Comparison of ENCODE assay signal across 8 mouse cellular contexts in genomic region chr8:12395071-12396031, GRCm38 (mm10). TPM values are rescaled to one million over a fixed set of nuclear protein-coding genes. Genes with fewer than 3 reads are reported as not detected.
DNase-seq lines count a peak whose midpoint lies in the region; ATAC-seq lines count a peak whose summit lies in the region.

Gene Sox1, plus strand, starts transcription at chr8:12395295.

- H3K9ac ChIP-seq in neural tube, embryonic 11.5 days (ENCODE audit: low read length), result peak within 1 kb of the TSS; percentile 84

- peak within 1 kb of the TSS; percentile 83 for H3K27ac ChIP-seq in neural tube, embryonic 11.5 days (ENCODE audit: low read depth, low read length)

- H3K4me2 ChIP-seq in neural tube, embryonic 11.5 days (ENCODE audit: low read depth), result peak within 1 kb of the TSS; percentile 67

- H3K36me3 ChIP-seq in neural tube, embryonic 11.5 days (ENCODE audit: control insufficient read depth, insufficient read depth, low read length), result no peaks in the 10 kb centered on the region

- peaks cover 84% of the 10 kb centered on the region for H3K27me3 ChIP-seq in neural tube, embryonic 11.5 days (ENCODE audit: control insufficient read depth, insufficient read depth, low read length)

- peaks cover 12% of the 10 kb centered on the region for H3K4me1 ChIP-seq in neural tube, embryonic 11.5 days (ENCODE audit: control insufficient read depth, insufficient read depth, low read length)

- peak; percentile 54 for DNase-seq in kidney, postnatal 10 days
- no peak for DNase-seq in kidney, adult 11 months
- DNase-seq in cerebellum, postnatal 14 days, result peak; percentile 48 to 50
- DNase-seq in frontal cortex, postnatal 36 days (ENCODE audit: low spot score in 2 of 2), result peak; percentile 65 to 69
- peak in 1 of 2 experiments; percentile 75 for DNase-seq in left cerebral cortex, adult 8-10 months (ENCODE audit: low spot score in 2 of 2)
- peak; percentile 93 for DNase-seq in neural tube, embryonic 11.5 days (ENCODE audit: low spot score)
- no peak for DNase-seq in ovary, adult 18-20 months (ENCODE audit: low spot score)

- WGBS in neural tube, embryonic 11.5 days, result under 1% methylated on average over 74 of the region's 89 CpGs

- H3K9me3 ChIP-seq in neural tube, embryonic 11.5 days (ENCODE audit: control insufficient read depth, low read length), result no peaks in the 10 kb centered on the region

- ATAC-seq in neural tube, embryonic 11.5 days (ENCODE audit: insufficient read depth, low FRiP score, low TSS enrichment), result peak; percentile 84
- no peak for ATAC-seq in CD4-positive, CD25-positive, alpha-beta regulatory T cell, adult 4 months

- peak within 1 kb of the TSS; percentile 67 for H3K4me3 ChIP-seq in neural tube, embryonic 11.5 days (ENCODE audit: low read depth, low read length)

RNA-seq across cellular contexts. Expression of gene Sox1, which starts in this region (rescaled TPM):
- total RNA-seq in left cerebral cortex, adult 8-10 months (2022), result 10 to 100 TPM; 10.9 to 14.2 (median 13.0) TPM
- polyA plus RNA-seq in neural tube, embryonic 11.5 days (2014; fragmentation: Nextera tagmentation; extraction: Ambion mirVana), result 1.9 and 2.2 TPM in 2 replicates
- not detected for polyA plus RNA-seq in CD4-positive, CD25-positive, alpha-beta regulatory T cell, adult 4 months (2017; shearing (Covaris generic))

Comparison
In these comparisons a context has a peak if more than half of its experiments do, and no peak if none do; other contexts are left out.
1. DNase-seq: peak in kidney, postnatal 10 days (single experiment), cerebellum, postnatal 14 days (2 of 2), frontal cortex, postnatal 36 days (2 of 2) and neural tube, embryonic 11.5 days (single experiment); none in kidney, adult 11 months (single experiment) and ovary, adult 18-20 months (single experiment).